Mouse (Mus musculus) brain, adult 2 months (tissue): ENCODE results near the gene Eif4enif1.
A peak's percentile ranks its signal among the peaks of the same experiment; 100 is the strongest.
"Not testable (repeated sequence)": the region's sequence is repeated elsewhere in the genome, so short reads cannot be mapped to it uniquely, and the experiment has no call there.

Experiments used
- DNase-seq: peaks from one replicate; pipeline ENCODE4 v3.0.0; 2011; ENCODE audit warnings: low read depth, low spot score

Eif4enif1 gene

DNA sequence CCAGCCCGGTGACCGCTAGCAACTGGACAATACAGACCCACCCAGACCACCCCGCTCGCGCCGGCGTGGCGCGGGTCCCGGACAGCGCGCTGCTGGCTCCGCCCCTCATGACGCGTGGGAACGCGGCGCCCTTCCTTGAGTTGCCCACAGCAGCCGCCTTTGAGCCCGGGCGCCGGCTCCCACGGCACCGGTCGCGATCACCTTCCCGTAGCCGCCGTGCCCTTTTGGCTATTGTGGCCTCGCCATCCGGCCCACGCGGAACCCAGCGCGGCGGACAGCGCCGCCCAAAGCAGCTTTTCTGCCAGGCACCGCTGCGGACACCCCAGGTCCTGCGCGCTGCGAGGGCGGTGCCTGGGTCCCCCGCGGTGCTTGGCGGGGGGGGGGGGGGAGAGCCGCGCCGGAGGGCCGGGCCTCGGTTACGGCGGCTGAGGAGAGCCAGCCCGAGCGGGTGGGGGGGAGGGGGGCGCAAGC lies at the start of gene Eif4enif1:
Gene Eif4enif1 (plus strand): TSS at position 162 of the 471 bp plus-strand sequence.
- DNase-seq, result peak; percentile 91

DNA sequence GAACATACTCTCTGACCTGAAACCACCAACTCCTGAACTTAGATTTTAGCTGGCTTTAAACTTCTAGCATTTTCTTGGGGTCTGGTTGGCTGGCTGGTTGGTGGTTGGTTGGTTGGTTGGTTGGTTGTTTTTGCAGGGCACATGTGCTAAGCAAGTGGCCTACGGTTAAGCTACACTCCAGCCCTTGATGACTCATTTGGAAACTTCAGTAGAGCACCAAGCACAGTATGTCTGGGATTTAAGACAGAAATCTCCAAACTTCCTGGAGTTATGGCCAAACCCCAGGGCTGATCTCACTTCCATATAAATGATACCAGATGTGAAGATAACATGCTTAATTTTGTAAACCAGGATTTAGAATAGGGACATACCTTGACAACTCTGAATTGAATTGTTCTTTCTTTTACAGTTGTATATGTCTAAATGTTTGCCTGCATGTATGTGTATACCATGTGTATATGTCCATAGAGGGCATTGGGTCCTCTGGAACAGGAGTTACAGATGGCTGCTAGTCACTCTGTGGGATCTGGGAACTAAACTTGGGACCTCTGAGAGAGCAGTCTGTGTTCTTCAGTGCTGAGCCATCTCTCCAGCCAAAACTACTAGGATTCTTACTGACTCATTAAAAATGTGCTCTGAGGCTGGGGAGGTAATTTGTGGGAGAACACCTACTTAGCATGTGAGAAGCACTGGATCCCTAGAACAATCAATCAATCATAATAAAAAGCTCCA lies 48.4 kb upstream of the Eif4enif1 start:
- DNase-seq, result not testable (repeated sequence)

DNA sequence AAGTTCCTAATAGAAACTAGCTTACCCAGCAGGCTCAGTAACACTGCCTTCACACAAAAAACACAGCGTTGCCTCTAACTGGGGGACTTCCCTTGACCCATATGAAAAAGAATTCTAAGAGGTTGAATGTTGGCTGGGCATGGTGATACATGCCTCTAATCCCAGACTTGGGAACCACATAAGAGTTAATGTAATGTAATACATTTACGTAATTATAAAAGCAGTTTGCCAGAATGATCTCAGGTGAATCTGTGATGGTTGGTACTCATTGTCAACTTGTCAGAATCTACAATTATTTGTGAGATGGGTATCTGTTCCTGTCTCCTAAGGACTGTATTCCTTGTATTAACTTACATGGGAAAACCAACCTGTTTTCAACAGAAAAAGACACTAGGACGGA lies 45.2 kb upstream of the Eif4enif1 start:
- not testable (repeated sequence) for DNase-seq

DNA sequence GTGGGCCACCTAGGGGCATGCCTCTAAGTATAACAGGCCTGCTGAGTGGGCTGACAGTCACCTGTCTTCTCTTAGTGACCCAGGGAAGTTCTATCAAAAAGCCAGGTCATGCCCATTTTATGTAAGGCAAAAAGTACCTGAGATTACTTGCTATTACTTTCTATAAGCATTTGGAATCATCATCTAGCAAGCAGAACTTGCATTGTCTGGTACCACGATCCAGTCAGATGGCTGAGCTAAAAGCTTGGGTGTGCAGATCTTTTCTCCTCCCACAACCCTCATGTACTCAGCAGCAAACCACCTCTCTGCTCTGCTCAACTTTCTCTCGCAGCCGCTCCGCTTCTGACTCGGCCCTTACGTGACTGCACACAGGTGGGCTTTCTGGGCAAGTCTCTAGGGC lies 44.2 kb upstream of the Eif4enif1 start:
- DNase-seq, result peak; percentile 30

DNA sequence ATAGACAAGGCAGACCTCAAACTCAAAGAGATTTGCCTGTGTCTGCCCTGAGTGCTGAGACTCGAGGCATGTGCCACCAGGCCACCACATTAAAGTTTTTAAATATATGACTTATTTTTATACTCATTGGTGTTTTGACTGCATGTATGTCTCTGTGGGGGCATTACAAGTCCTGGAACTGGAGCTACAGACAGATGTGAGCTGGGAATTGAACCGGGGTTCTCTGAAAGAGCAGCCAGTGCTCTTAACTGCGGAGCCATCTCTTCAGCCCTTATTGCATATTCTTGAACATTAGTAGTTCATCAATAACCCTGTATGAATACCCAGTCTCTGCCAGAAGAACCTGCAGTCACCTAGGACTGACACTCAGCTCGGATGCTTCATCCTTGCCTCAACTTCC lies 43.4 kb upstream of the Eif4enif1 start:
- DNase-seq, result not testable (repeated sequence)

DNA sequence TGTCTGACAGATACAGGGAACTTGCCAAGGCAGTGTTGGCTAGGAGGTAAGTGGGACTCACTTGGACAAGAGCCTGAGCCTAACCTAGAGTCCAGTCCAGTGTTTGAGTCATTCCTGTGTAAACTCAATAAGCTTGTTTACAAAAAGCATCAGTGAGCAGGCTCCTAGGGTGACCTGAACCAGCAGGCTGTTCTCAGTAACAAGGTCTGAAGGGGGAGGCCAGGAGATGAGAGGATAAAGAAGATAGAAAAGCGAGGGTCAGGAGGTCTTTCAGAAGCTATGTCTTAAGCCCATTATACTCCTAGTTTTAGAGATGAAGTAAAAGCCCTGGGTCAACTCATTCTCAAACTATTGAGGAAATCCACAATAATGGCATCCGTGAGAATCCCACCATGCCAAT lies 40.8 kb upstream of the Eif4enif1 start:
- DNase-seq, result not testable (repeated sequence)

DNA sequence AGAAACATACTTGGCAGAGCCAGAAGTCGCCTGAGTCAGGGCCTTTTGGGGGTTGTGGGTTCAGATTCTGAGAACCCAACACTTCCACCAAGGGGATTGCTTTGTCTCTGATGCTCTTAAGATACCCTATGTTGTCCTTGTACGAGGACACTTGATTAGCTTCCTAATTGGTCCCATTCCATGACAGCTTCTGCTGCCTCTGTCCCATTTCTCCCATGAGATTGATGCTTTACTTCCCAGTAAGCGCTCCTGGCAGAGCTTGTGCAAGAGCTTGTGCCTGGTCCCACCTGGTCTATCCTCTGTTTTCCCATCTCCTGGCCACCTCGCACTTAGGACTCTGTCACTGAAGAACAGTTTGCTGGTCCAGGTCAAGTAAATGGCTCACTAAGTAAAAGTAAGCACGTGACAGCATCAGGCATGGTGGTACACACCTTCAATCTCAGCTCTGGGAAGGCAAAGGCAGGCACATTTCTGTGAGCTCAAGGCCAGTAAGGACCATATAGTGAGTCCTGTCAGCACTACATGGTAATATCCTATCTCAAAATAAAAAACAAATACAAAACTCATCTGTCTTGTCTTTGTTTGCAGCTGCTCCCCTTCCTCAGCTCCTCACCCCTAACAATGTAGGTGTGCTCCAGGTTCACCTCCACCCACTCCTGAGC lies 39.8 kb upstream of the Eif4enif1 start:
- not testable (repeated sequence) for DNase-seq

DNA sequence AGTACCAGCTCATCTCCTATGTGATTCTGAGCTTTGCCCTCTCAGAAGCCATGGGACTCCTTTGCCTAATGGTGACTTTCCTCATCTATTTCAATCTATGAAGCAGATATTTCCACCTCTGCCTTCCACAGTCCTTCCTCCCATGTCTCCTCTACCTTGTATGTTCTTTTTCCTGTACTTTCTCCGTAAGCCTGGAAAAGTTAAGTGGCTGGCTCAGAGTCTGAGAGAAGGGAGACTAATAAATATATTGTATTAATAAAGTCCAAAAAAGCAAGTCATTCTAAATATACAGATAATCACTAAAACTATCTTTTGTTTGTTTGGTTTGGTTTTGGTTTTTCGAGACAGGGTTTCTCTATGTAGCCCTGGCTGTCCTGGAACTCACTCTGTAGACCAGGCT lies 39.1 kb upstream of the Eif4enif1 start:
- not testable (repeated sequence) for DNase-seq

DNA sequence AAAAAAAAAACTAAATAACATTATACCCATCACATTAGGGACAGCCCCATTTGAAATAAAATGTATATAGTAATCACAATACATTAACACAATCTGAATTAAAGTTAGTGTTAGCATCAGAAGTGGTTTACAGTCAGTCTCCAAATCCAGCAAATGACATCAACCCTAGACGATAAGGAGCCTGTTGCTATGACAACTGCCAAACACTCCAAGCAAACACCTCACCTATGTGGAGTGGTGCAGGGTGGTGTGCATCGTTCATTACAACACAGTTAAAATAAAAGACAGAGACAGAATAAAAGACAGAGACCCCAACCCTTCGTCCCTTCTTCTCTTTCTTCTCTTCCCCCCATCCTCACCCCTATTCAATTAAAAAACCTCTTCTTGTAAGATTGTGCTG lies 38.5 kb upstream of the Eif4enif1 start:
- peak; percentile 20 for DNase-seq

DNA sequence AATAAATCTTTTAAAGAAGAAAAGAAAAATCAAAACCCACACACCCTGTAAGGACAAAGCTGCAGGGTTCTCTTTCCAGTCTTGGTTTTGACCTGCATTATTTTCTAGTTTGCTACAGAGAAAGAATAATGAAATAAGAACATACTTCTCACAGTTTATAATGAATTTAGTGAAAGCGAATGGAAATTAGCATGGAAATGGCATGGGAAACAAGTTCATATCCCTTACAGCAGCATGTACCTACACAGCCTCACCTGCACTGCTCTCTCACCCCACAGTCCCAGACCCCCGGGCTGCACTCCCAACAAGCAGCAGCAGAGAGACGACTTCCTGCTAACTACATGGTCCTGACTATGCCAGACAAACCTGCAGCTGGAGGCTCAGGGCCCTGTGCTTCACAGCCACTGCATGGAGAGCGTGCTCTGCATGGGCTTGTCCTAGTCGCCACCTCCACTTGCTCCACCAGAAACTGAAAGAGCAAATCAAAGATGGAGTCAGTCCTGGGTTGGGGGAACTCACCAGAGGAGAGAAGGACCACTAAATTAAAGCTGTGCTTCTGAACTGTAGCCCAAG lies 36.9 kb upstream of the Eif4enif1 start:
- DNase-seq, result not testable (repeated sequence)

DNA sequence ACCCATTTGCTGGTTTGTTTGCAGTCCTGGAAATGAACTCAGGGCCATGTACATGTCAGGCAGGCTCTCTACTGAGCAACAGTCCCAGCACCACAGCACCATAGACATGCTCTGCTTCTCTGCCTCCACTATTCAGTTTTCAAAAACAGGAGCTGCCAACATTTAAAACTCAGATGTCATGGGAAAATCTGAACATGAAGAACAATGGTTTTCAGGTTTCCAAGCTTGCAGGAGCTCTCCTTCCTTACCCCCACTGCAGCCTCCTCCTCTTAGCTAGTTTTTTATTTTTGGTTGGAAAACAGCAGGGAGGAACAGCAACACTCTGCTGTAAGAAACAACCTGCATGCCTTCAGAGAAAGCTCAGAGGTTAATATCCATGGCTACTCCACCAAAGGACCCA lies 35.9 kb upstream of the Eif4enif1 start:
- DNase-seq, result not testable (repeated sequence)

DNA sequence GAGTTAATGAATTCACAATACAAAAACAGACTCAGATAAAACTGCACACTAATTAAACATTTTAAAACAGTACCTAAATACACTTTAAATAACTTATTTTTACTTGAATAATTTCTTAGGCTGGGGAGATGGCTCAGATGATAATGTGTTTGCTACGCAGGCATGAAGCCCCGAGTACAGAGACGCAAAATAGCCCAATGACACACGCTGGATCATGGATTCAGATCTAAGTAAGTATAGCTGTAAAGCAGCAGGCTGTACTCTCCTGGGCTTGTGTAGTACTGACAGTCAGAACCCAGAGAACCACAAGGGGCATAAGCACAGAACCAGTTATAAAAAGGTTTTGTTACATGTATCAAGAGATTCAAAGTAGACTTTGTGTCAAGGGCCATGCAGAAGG lies 35.1 kb upstream of the Eif4enif1 start:
- DNase-seq, result not testable (repeated sequence)

DNA sequence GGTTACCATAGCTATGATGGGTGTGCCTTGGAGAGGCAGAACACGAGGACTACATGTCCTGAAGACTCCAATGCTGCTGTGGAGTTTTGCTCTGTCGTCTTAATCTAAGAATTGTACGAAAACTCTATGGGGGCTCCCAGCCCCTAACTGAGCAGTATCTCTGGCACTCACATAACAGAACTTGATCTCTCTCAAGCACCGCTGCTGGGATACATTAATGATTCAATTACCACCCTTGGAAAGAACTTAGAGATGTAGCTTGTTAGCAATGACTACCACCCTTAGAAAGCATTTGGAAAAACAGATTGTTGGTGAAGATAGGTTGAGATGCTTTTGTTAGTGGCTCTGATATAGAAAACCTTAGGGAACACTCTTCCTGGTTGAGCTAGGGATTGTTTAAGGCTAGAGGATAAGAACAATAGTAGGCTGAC lies 34.6 kb upstream of the Eif4enif1 start:
- DNase-seq, result not testable (repeated sequence)

DNA sequence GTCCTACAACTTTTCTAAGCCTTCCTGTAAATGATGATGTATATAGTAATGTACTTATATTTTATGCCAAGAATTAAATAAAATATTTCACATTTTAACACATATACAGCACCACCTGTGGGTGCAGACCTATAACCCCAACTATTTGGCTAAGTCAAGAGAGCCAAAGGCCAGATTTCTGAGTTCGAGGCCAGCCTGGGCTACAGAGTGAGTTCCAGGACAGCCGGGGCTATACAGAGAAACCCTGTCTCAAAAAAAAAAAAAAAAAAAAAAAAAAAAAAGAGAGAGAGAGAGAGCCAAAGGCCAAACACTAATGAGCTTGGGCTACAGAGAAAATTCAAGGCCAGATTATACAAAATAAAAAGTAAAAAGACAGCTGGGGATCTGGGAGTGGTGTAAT lies 33.1 kb upstream of the Eif4enif1 start:
- DNase-seq, result not testable (repeated sequence)

DNA sequence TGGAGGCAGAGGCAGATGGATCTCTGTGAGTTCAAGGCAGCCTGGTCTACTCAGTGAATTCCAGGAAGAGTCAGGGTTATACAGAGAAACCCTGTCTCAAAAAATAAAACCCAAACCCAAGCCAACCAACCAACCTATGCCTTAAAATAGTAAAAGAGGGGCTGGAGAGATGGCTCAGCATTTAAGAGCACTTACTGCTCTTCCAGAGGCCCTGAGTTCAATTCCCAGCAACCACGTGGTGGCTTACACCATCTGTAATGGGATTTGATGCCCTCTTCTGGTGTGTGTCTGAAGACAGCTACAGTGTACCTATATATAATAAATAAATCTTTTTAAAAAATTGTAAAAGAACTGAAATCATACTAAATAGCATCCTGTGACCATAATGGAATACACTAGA lies 30.3 kb upstream of the Eif4enif1 start:
- DNase-seq, result not testable (repeated sequence)

DNA sequence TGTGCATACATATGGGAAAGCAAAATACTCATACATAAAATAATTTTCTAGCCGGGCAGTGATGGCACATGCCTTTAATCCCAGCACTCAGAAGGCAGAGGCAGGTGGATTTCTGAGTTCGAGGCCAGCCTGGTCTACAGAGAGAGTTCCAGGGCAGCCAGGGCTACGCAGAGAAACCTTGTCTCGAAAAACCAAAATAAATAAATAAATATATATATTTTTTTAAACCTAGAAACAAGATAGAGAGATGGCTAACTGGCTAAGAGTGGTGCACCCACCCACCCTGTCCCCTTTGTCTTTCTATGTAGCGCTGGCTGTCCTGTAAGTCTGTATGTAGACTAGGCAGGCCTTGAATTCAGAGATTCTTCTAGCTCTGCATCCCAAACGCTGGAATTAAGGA lies 29.7 kb upstream of the Eif4enif1 start:
- not testable (repeated sequence) for DNase-seq

DNA sequence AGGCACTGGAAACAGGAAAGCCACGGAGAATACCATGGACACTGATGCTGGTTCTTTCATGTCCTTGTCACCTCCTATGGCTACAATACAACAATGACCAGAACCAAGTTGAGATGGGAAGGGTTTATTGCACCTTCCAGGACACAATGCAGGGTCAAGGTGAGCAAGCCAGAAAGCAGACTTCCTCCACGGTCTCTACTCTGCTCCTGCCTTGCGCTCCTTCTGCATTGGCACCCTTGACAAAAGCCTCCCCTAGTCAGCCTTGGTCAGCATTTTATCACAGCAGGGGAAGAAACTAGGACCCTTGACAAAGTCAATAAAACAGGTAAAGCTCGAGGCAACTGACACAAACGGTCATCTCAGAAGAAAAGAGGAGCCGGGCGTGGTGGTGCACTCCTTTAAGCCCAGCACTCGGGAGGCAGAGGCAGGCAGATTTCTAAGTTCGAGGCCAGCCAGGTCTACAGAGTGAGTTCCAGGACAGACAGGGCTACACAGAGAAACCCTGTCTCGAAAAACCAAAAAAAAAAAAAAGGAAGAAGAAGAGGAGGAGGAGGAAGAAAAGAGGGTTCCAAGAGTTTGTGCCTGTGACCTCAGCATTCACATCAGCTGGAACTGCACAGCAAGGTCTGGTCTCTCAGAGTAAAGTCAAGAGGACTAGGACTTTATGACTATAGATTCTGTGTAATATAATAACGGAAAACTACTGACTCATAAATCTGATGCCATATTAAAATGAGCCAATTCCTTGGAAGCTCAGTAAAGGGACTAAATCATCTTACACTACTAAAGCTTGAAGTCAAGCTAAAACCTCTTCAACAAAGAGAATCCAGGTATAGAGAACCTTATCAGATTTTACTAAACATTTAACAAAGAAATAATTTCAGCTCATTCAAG lies 28.5 kb upstream of the Eif4enif1 start:
- not testable (repeated sequence) for DNase-seq

DNA sequence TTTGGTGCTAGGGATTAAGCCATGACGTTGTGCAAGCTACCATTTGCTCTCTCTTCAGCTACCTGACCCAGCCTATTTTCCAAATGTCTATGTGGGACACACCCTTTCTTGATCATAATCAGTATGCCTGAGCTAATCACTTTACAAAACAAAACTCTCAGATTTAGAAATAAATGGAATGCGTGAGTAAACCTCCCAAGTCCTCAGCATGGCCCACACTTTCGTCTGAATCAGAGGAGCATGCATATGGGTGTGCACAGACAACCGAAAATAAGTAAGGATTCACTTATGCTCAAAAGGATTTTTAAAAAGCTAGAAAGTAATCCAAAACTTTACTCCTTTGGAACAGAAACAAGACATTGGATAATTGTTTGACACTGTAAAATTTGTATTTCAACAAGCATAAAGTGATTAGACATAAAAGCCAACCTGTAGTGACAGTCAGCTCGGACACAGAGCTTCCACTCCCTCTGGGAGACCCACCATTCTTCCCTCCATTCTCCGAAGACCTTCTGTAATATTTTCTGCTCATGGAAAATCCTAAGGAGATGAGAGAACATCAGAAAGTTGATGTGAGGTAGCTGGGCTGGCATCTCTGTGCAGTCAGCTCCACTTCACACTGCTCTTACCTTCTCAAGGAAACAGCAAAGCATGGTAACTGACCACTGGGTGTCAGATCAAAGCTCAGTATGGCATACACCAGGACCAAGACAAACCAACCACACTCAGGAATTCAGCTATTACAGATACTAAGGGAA lies 23.0 kb upstream of the Eif4enif1 start:
- DNase-seq, result not testable (repeated sequence)

DNA sequence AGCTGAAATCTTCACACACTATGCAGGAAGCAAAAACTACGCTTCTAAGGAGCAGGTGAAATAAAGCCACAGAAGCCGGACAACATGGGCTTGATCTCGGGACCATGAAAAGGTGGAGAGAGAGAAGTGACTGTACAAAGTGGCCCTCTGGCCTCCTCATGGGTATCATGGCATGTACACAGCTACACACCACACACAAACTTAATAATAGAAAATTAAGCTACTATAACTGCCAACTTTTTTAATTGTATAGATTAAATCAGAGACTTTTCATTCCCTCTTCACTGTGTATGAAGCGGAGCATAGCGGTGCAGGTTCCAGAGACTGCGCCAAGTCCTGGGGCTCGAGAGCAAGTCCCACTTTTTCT lies 22.5 kb upstream of the Eif4enif1 start:
- DNase-seq, result not testable (repeated sequence)

DNA sequence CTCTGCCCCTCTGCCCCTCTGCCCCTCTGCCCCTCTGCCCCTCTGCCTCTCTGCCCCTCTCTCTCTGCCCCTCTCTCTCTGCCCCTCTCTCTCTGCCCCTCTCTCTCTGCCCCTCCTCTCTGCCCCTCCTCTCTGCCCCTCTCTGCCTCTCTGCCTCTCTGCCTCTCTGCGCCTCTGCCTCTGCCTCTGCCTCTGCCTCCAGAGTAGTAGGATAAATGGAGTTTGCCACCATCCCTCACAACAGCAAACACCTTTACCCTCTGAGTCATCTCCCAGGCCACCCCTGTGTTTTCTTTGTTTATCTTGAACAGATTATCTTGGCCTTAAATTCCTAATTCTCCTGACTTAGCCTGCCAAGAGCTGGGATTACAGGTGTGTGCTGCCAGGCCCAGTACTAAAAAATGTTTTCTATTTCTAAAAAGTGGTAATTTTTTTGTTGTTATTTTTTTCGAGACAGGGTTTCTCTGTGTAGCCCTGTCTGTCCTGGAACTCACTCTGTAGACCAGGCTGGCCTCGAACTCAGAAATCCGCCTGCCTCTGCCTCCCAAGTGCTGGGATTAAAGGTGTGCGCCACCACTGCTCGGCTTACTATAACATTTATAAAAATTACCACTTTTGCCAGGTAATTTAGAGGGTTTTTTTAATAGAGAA lies 21.6 kb upstream of the Eif4enif1 start:
- DNase-seq, result not testable (repeated sequence)
